Mouse (Mus musculus): ENCODE measurements around the gene Celsr2. TPM values are rescaled to one million over a fixed set of nuclear protein-coding genes. Genes with fewer than 3 reads are reported as not detected.

Celsr2 gene
- 0.32 TPM for polyA plus RNA-seq (2015; fragmentation: Illumina TruSeq; extraction: RNeasy Lipid Tissue Mini Kit (QIAGEN cat#74804); ENCODE audit: insufficient read depth, low replicate concordance)

DNA sequence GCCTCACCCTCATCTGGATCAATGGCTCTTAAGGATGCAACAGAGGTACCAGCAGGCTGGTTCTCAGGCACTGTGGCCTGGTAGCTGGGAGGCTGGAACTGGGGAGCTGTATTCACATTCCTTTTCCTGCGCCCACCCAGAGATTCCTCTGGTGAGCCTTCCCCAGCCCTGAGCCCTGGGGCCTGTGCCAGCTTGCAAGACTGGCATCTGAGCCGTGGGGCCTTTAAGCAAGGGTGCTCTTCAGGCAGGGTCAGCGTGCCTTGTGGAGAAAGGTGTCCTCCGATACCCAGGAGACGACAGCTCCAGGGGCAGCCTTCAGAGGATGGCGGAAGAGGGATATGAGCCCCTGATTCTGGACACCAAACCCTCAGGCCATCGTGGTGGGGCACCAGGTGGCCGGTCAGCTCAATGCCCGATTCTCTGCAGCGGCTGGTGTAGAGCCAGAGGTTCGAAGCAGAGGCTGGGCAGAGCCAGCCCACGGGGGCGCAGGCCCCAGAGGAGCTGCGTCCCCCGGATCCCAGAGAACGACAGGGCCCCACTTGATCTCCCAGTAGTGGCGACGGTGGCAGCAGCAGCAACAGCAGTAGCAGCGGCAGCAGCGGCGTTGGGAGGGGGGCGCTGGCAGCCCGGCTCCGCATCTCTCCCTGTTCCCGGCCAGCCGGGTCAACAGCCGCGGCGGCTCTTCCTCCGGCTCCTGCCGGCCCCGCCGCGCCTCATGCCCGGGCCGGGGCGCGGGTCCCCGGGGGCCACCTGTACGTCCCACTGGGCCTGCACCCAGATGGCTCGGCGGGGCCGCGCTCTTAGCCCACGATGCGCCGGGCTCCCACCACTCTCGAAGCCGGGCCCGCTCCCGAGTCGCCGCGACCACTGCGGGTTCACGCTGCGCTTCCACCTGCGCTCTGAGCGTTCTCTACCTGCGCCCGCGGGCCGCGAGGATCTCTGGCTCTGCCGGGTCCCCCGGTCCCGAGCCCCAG, at the start of gene Celsr2:
Gene Celsr2 (minus strand): TSS at position 696 of the 974 bp plus-strand sequence.

DNA sequence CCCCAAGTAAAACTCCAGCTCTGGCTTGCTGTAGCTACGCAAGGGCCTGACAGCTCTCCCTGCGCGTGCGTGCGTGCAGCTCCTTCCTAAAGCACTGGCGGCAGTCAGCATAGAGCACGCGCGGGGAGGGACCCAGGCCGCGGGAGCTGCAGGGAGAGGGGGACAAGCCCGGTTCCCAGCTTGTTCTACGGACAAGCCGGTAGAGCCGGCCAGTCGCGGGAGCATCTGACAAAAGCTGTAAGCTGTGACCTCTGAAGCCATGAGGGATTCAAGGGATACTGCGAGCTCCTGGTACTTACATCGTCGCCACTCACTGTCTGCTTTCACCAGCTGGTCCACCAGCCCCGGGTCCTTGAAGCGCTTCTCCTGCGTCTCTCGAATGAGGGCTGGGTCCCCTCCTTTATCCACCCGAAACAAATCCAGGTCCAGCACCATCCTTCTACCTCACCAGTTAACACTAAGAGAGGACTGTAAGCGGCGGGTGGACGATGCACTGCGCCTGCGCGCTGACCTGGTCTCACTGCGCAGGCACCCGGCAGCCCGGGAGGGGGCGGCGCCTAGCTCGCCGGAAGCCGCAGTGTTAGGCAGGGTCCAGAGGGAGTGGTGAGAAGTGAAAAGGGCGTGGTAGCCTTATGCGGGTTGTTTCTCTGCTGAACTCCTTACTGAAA, 29.5 kb upstream of the Celsr2 start, which contains the start of gene Sars:
Gene Sars (minus strand): TSS at position 512 of the 668 bp plus-strand sequence.

DNA sequence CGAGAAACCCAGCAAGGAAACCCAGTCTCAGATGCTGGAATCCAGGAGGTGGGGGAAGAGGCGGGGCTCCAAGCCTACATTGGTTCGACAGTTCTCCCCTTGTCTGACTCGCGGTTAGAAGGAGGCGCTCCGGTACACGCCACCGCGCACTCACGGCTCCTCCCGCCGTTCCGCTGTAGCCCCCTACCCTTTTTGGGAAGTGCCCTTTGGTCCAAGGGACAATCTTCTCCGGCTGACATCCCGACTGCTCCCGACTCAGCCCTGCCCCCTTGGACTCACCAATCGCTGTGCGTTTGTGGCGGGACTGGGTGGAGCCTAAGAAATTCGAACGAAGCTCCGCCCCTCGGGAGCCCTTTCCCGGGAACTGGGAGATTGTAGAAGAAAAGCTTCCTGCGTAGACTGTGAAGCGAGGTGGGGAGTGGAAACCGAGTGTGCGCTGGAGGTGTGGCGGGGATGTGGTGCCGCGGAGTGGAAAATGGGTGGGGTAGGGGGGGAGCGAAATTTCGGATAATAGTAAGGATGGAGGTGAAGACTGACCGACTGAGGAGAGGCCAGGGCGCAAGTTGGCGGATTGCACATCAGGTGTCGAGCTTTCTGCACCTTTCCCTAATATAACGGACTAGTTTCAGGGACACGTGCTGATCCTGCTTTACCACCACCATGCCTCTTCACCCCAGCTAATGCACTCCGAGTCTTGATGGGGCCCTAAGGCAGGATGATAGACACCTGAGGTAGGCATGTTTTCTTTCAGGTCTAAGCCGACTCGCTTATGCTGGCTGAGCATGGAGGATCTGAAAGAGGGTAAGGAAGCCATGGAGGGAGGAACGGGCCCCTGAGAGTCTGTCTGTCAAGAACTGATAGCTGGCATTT, 31.6 kb downstream of the Celsr2 start, which contains the start of gene Psrc1:
Gene Psrc1 (plus strand): TSS at position 355 of the 870 bp plus-strand sequence.

DNA sequence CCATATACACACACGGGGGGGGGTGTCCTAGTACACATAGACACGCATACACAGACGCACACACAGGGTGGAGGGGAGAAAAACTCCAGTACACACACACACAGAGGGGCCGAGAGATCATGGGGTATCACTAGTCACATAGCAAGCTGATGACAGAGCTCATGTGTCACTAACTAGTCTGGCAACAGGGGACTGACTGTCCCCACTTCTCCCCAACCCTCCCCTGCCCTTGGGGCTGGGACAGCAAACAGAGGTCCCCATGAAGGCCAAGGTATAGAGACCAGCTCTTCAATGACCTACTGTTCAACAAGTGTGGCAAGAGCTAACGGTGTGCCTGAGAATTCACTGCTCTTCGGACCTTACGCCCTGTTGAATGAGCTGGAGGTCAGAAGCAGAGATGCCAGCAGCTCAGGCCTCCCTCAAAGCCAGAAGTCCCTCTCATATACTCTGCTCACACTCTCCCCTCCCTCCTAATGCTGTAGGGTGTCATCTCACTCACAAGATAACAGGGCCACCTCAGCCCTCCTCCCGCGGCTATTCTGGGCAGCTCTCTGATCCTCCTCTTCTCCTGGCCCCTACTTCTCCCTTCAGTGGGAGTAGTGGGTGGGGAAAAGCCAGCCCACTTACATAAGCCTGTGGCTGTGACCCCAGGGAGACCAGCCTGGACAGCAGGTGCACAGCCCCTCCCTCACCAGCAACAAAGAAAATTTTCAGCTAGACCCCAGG, 50.9 kb downstream of the Celsr2 start, which contains the start of gene Mybphl:
Gene Mybphl (plus strand): TSS at position 642 of the 726 bp plus-strand sequence.

Other genes with a start within 250 kb of the Celsr2 start
- 4.1 TPM for gene Amigo1, start 229.2 kb downstream of the Celsr2 start, polyA plus RNA-seq (2015; fragmentation: Illumina TruSeq; extraction: RNeasy Lipid Tissue Mini Kit (QIAGEN cat#74804); ENCODE audit: insufficient read depth, low replicate concordance)
- 34.1 TPM for gene Cyb561d1, start 214.3 kb downstream of the Celsr2 start, polyA plus RNA-seq (2015; fragmentation: Illumina TruSeq; extraction: RNeasy Lipid Tissue Mini Kit (QIAGEN cat#74804); ENCODE audit: insufficient read depth, low replicate concordance)
- 4.4 TPM for gene Atxn7l2, start 204.6 kb downstream of the Celsr2 start, polyA plus RNA-seq (2015; fragmentation: Illumina TruSeq; extraction: RNeasy Lipid Tissue Mini Kit (QIAGEN cat#74804); ENCODE audit: insufficient read depth, low replicate concordance)
- gene Sypl2, start 188.9 kb downstream of the Celsr2 start, polyA plus RNA-seq (2015; fragmentation: Illumina TruSeq; extraction: RNeasy Lipid Tissue Mini Kit (QIAGEN cat#74804); ENCODE audit: insufficient read depth, low replicate concordance) = 0.10 TPM
- 133 TPM for gene Psma5, start 158.6 kb downstream of the Celsr2 start, polyA plus RNA-seq (2015; fragmentation: Illumina TruSeq; extraction: RNeasy Lipid Tissue Mini Kit (QIAGEN cat#74804); ENCODE audit: insufficient read depth, low replicate concordance)
- 16.0 TPM for gene Sort1, start 131.5 kb downstream of the Celsr2 start, polyA plus RNA-seq (2015; fragmentation: Illumina TruSeq; extraction: RNeasy Lipid Tissue Mini Kit (QIAGEN cat#74804); ENCODE audit: insufficient read depth, low replicate concordance)
- gene Mybphl, start 50.6 kb downstream of the Celsr2 start, polyA plus RNA-seq (2015; fragmentation: Illumina TruSeq; extraction: RNeasy Lipid Tissue Mini Kit (QIAGEN cat#74804); ENCODE audit: insufficient read depth, low replicate concordance) = 0.19 TPM
- 3.7 TPM for gene Psrc1, start 31.7 kb downstream of the Celsr2 start, polyA plus RNA-seq (2015; fragmentation: Illumina TruSeq; extraction: RNeasy Lipid Tissue Mini Kit (QIAGEN cat#74804); ENCODE audit: insufficient read depth, low replicate concordance)
- gene Sars, start 29.7 kb upstream of the Celsr2 start, polyA plus RNA-seq (2015; fragmentation: Illumina TruSeq; extraction: RNeasy Lipid Tissue Mini Kit (QIAGEN cat#74804); ENCODE audit: insufficient read depth, low replicate concordance) = 90.4 TPM
- gene 1700013F07Rik, start 118.6 kb upstream of the Celsr2 start, polyA plus RNA-seq (2015; fragmentation: Illumina TruSeq; extraction: RNeasy Lipid Tissue Mini Kit (QIAGEN cat#74804); ENCODE audit: insufficient read depth, low replicate concordance) = not detected
- gene 5330417C22Rik, start 121.0 kb upstream of the Celsr2 start, polyA plus RNA-seq (2015; fragmentation: Illumina TruSeq; extraction: RNeasy Lipid Tissue Mini Kit (QIAGEN cat#74804); ENCODE audit: insufficient read depth, low replicate concordance) = 2.3 TPM
- 53.6 TPM for gene Tmem167b, start 146.9 kb upstream of the Celsr2 start, polyA plus RNA-seq (2015; fragmentation: Illumina TruSeq; extraction: RNeasy Lipid Tissue Mini Kit (QIAGEN cat#74804); ENCODE audit: insufficient read depth, low replicate concordance)
- gene Taf13, start 156.1 kb upstream of the Celsr2 start, polyA plus RNA-seq (2015; fragmentation: Illumina TruSeq; extraction: RNeasy Lipid Tissue Mini Kit (QIAGEN cat#74804); ENCODE audit: insufficient read depth, low replicate concordance) = 48.4 TPM
- 19.3 TPM for gene Wdr47, start 175.7 kb upstream of the Celsr2 start, polyA plus RNA-seq (2015; fragmentation: Illumina TruSeq; extraction: RNeasy Lipid Tissue Mini Kit (QIAGEN cat#74804); ENCODE audit: insufficient read depth, low replicate concordance)
- 61.5 TPM for gene Clcc1, start 238.4 kb upstream of the Celsr2 start, polyA plus RNA-seq (2015; fragmentation: Illumina TruSeq; extraction: RNeasy Lipid Tissue Mini Kit (QIAGEN cat#74804); ENCODE audit: insufficient read depth, low replicate concordance)

All from spleen, adult 10 weeks (tissue).